Mouse (Mus musculus): ENCODE results near the gene Gm4952. TPM values are rescaled to one million over a fixed set of nuclear protein-coding genes. Genes with fewer than 3 reads are reported as not detected.

Gm4952 gene
- total and polyA plus RNA-seq, 3 experiments, result 0.17 to 0.26 TPM; not detected in 1

DNA sequence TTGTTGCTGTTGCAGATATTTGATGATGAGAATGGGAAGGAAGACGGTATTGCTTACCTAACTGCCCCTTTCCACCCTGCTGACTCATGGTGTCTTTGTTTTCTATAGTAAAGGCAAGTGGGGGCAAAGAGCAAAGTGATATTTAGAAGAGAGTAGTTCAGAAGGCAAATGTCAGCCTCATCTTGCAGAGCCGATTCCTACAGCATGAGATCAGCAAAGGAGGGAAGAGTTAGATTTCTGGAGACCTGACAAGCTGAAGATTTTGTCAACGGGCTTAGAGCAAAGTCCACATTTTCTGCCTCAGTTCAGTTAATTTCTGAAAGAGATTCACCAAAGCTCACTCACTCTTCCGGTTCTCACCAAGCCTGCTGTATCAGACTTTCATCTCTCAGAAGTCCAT lies 33.4 kb downstream of the Gm4952 start, which contains the start of gene Glyat:
TSS of gene Glyat (plus strand) at position 133 of the 400 bp plus-strand sequence.
- no peak for TF ChIP-seq PAX5 (IDR thresholded peaks at IDR 0.05; ENCODE audit: low read length)
- no peak for TF ChIP-seq ELF1 (IDR thresholded peaks at IDR 0.05; ENCODE audit: low read depth, low read length)
- TF ChIP-seq MAZ (IDR thresholded peaks at IDR 0.05; ENCODE audit: low read depth, low read length), result no peak
- no peak for TF ChIP-seq SIN3A (IDR thresholded peaks at IDR 0.05; ENCODE audit: low read length)
- no peak for TF ChIP-seq ETS1 (conservative IDR thresholded peaks at IDR 0.05; ENCODE audit: low read depth, low read length)
- TF ChIP-seq NRF1 (IDR thresholded peaks at IDR 0.05; ENCODE audit: low read depth, low read length), result no peak
- no peak for TF ChIP-seq USF2 (conservative IDR thresholded peaks at IDR 0.05; ENCODE audit: low read depth, low read length)
- no peak for TF ChIP-seq MEF2A (IDR thresholded peaks at IDR 0.05; ENCODE audit: borderline replicate concordance, low read depth, low read length)
- no peak for TF ChIP-seq USF1 (IDR thresholded peaks at IDR 0.05; ENCODE audit: low read depth, low read length)
- TF ChIP-seq CTCF (conservative IDR thresholded peaks at IDR 0.05 in 1 of 2, IDR thresholded peaks at IDR 0.05 in 1 of 2; ENCODE audit: low read depth in 2 of 2, low read length in 2 of 2), result no peak
- TF ChIP-seq BHLHE40 (IDR thresholded peaks at IDR 0.05; ENCODE audit: low read depth, low read length), result no peak
- no peak for TF ChIP-seq CHD2 (IDR thresholded peaks at IDR 0.05; ENCODE audit: low read length)
- no peak for TF ChIP-seq TCF12 (IDR thresholded peaks at IDR 0.05; ENCODE audit: low read depth, low read length)
- TF ChIP-seq SMC3 (IDR thresholded peaks at IDR 0.05; ENCODE audit: low read depth, low read length), result no peak
- TF ChIP-seq POLR2AphosphoS2 (IDR thresholded peaks at IDR 0.05; ENCODE audit: low read depth, low read length), result no peak
- TF ChIP-seq CHD1 (IDR thresholded peaks at IDR 0.05; ENCODE audit: low read depth, low read length), result no peak
- no peak for TF ChIP-seq MYC (IDR thresholded peaks at IDR 0.05; ENCODE audit: low read depth, low read length)
- TF ChIP-seq NELFE (IDR thresholded peaks at IDR 0.05; ENCODE audit: low read depth, low read length), result no peak

DNA sequence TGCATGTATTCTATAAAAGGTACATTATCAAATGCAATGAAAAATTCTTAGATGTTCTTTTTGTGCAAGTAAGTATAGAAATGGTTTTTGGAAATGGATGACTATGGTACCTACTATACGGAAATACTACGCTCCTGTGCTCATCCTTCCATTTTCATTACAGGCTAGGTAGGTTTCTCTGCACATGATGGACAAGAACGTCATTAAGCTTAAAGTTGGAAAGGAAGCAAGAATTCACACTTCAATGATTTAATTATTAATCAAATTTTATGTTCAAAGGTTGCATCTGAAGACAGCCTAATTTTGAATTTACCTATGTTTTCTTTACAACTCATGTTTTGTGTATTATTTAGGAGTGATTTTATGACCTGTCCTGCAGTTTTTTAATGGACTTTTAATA lies 34.5 kb downstream of the Gm4952 start:
- H3K9me3 ChIP-seq (replicated peaks; ENCODE audit: low read length), result no peaks in the 10 kb centered on the region
- H3K4me3 ChIP-seq (replicated peaks in 1 of 3; ENCODE audit: low read depth in 2 of 3, low read length in 2 of 3, poor library complexity in 1 of 3), result no peak overlapping the region
- H3K36me3 ChIP-seq (replicated peaks in 1 of 2; ENCODE audit: control insufficient read depth in 1 of 2, insufficient read depth in 1 of 2, low read length in 1 of 2), result no peaks in the 10 kb centered on the region
- TF ChIP-seq JUND (conservative IDR thresholded peaks at IDR 0.05; ENCODE audit: low read depth, low read length), result no peak
- TF ChIP-seq HCFC1 (IDR thresholded peaks at IDR 0.05; ENCODE audit: low read depth, low read length), result no peak
- no peak for TF ChIP-seq E2F4 (IDR thresholded peaks at IDR 0.05; ENCODE audit: insufficient replicate concordance, low read depth, low read length)
- TF ChIP-seq ZMIZ1 (IDR thresholded peaks at IDR 0.05; ENCODE audit: low read depth, low read length), result no peak
- TF ChIP-seq KAT2A (IDR thresholded peaks at IDR 0.05; ENCODE audit: insufficient replicate concordance, low read length), result no peak
- TF ChIP-seq NELFE (IDR thresholded peaks at IDR 0.05; ENCODE audit: low read depth, low read length), result no peak
- no peak for TF ChIP-seq MAZ (IDR thresholded peaks at IDR 0.05; ENCODE audit: low read depth, low read length)
- in situ Hi-C loops (cut with MboI; ENCODE audit: low pct_ligation_motif_present, low pct_unique_long_range_greater_than_20kb, low sequenced_read_pairs) (no loop called here), dilution Hi-C loops (cut with MboI; ENCODE audit: extremely low pct_ligation_motif_present, extremely low pct_unique_long_range_greater_than_20kb, low sequenced_read_pairs) (no loop called here)
- no peak for DNase-seq (ENCODE audit: extremely low read depth)
- no peaks in the 10 kb centered on the region for H3K27me3 ChIP-seq (replicated peaks)
- H3K4me1 ChIP-seq (ENCODE audit: control insufficient read depth in 1 of 2, insufficient read depth in 2 of 2), result 0 out of 4 replicates have a peak, but pooled peaks cover 0 to 2% of the 10 kb centered on the region in 2 experiments
- no peak overlapping the region for H3K27ac ChIP-seq (ENCODE audit: insufficient read depth, low read depth)
- no peaks in the 10 kb centered on the region for H3K79me2 ChIP-seq (replicated peaks; ENCODE audit: control insufficient read depth, extremely low read depth, insufficient read depth, poor library complexity, severe bottlenecking)
- no peak overlapping the region for H3K9ac ChIP-seq (ENCODE audit: insufficient read depth, low read depth)
- no peak overlapping the region for H3K4me2 ChIP-seq (ENCODE audit: insufficient read depth, low read depth, poor library complexity, severe bottlenecking)

More for the DNA sequence above, 33.4 kb downstream of the Gm4952 start, which contains the start of gene Glyat:
- Histone ChIP-seq H3K79me2 (replicated peaks; ENCODE audit: control insufficient read depth, extremely low read depth, insufficient read depth, poor library complexity, severe bottlenecking) (no peaks in the 10 kb centered on the region), H3K9me3 (replicated peaks; ENCODE audit: low read length) (no peaks in the 10 kb centered on the region), H3K4me2 (ENCODE audit: insufficient read depth, low read depth, poor library complexity, severe bottlenecking) (peak within 1 kb of the TSS; percentile 50; the same call in 1 of the 2 replicates), H3K9ac (ENCODE audit: insufficient read depth, low read depth) (no peak within 1 kb of the TSS), H3K27me3 (replicated peaks) (no peaks in the 10 kb centered on the region), H3K4me1 (ENCODE audit: control insufficient read depth in 1 of 2, insufficient read depth in 2 of 2) (0 out of 4 replicates have a peak, but pooled peaks cover 0 to 2% of the 10 kb centered on the region in 2 experiments), H3K27ac (ENCODE audit: insufficient read depth, low read depth) (no peak within 1 kb of the TSS), H3K4me3 (replicated peaks in 1 of 3; ENCODE audit: low read depth in 2 of 3, low read length in 2 of 3, poor library complexity in 1 of 3) (no peak within 1 kb of the TSS), H3K36me3 (replicated peaks in 1 of 2; ENCODE audit: control insufficient read depth in 1 of 2, insufficient read depth in 1 of 2, low read length in 1 of 2) (no peaks in the 10 kb centered on the region)
- in situ Hi-C loops (cut with MboI; ENCODE audit: low pct_ligation_motif_present, low pct_unique_long_range_greater_than_20kb, low sequenced_read_pairs), result no loop called here
- dilution Hi-C loops (cut with MboI; ENCODE audit: extremely low pct_ligation_motif_present, extremely low pct_unique_long_range_greater_than_20kb, low sequenced_read_pairs), result no loop called here
- no peak for DNase-seq (ENCODE audit: extremely low read depth)
